Mouse (Mus musculus) neural tube, embryonic 12.5 days (tissue): ENCODE measurements at regions not wholly inside any gene's neighbourhood (a gene's known extent, or its start where the extent isn't known, plus 50 kb on each side); places are given as distances from the start of the nearest gene placed in this dataset.

Source experiments
- ATAC-seq: fragments of 200-750 bp; cut with Nextera tagmentation; 2 replicates; pipeline ENCODE4 v1.8.0; 2017; ENCODE audit warnings: low read depth, mild to moderate bottlenecking, moderate TSS enrichment, moderate library complexity; ENCODE audit not compliant: low FRiP score
- H3K27ac ChIP-seq: fragments of 300-500 bp; sonication (generic); 2 replicates; pipeline ENCODE4 v1.5.1; 2016
- H3K27me3 ChIP-seq: fragments of 300-500 bp; sonication (generic); replicated peaks from 2 replicates; pipeline ENCODE4 v1.6.1; 2016; ENCODE audit warnings: mild to moderate bottlenecking
- H3K36me3 ChIP-seq: fragments of 300-500 bp; sonication (generic); 2 replicates; pipeline ENCODE4 v1.6.1; 2016; ENCODE audit warnings: mild to moderate bottlenecking
- H3K4me1 ChIP-seq: fragments of 300-500 bp; sonication (generic); 2 replicates; pipeline ENCODE4 v1.6.1; 2016
- H3K4me2 ChIP-seq: fragments of 300-500 bp; sonication (generic); replicated peaks from 2 replicates; pipeline ENCODE4 v1.6.1; 2016; ENCODE audit warnings: mild to moderate bottlenecking
- H3K4me3 ChIP-seq: fragments of 300-500 bp; sonication (generic); 2 replicates; pipeline ENCODE4 v1.5.1; 2016
- H3K9ac ChIP-seq: fragments of 300-500 bp; sonication (generic); 2 replicates; pipeline ENCODE4 v1.6.1; 2016; ENCODE audit warnings: mild to moderate bottlenecking
- H3K9me3 ChIP-seq: fragments of 300-500 bp; sonication (generic); 2 replicates; pipeline ENCODE4 v1.6.1; 2016; ENCODE audit warnings: mild to moderate bottlenecking
- WGBS: fragments of 180-500 bp; shearing (Covaris S2); methylation state at CpG from one replicate; pipeline ENCODE4 v1.1.7; 2016; 5-methylcytosine and 5-hydroxymethylcytosine counted together

DNA sequence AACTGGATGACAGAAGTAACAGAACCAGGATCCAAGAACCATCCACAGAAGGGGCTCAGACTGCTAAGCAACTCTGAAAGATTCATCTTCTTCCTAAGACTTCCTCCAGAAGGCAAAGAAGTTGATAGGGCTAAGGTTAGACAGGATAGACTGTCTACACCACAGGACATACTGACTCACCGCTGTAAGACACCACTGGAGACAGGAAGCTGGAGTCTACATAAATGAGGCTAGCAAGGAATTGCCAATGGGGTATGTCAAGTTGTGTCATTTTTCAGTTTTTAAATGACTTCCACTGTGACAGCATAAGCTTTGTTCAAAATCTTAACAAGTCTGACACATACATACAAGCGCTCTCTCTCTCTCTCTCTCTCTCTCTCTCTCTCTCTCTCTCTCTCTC is 645.4 kb upstream of the Gm10131 start:
- no peaks in the 10 kb centered on the region for H3K27me3 ChIP-seq
- H3K27ac ChIP-seq, result no peak overlapping the region
- no peak overlapping the region for H3K9ac ChIP-seq
- H3K4me2 ChIP-seq, result no peak overlapping the region
- WGBS, result 87% methylated on average over 2 of the region's 2 CpGs
- H3K9me3 ChIP-seq, result no peaks in the 10 kb centered on the region
- no peak overlapping the region for H3K4me3 ChIP-seq
- H3K4me1 ChIP-seq, result 0 out of 2 replicates have a peak, but pooled peaks cover 8% of the 10 kb centered on the region
- H3K36me3 ChIP-seq, result no peaks in the 10 kb centered on the region
- no peak for ATAC-seq

DNA sequence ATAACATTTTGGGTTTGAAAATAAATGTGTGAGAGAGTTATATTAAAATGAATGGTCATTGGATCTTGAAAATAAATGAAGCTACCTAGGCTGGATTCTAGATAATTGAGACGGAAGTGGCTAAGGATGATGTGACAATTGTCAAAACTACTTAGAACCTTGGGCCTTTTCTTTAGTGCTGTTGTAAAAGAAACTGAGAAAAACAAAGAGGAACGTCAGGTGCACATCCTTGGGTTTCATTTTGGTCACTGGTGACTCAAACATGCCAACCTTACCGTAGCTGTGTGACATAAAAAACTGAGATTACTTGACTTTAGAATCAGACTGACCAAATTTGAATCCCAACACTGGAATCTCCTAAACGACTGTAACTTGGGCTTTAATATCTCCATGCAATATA is 644.6 kb upstream of the Gm10131 start:
- no peaks in the 10 kb centered on the region for H3K27me3 ChIP-seq
- H3K4me1 ChIP-seq, result 0 out of 2 replicates have a peak, but pooled peaks cover 6% of the 10 kb centered on the region
- H3K9ac ChIP-seq, result no peak overlapping the region
- no peaks in the 10 kb centered on the region for H3K9me3 ChIP-seq
- no peak for ATAC-seq
- H3K4me2 ChIP-seq, result no peak overlapping the region
- H3K36me3 ChIP-seq, result no peaks in the 10 kb centered on the region
- no peak overlapping the region for H3K27ac ChIP-seq
- no peak overlapping the region for H3K4me3 ChIP-seq
- WGBS, result 88% methylated on average over 4 of the region's 4 CpGs

DNA sequence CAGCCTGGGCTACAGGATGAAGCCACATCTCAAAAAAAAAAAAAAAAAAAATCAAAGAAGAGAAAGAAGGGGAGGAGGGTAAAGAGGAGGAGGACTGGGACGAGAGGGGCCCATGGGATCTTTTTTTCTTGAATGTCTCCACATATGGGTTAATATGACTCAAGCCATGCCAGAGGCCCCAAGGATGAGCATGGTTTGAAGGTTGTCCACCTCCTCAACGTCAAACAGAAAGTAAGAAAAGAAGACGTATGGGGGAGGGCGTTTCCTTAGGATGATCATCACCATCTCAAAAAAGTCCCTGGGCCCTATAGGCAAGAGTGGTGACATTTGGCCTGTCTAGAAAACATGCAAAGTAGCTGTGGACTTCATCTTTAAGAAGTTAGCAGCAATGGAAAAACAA is 643.9 kb upstream of the Gm10131 start:
- no peaks in the 10 kb centered on the region for H3K27me3 ChIP-seq
- no peaks in the 10 kb centered on the region for H3K9me3 ChIP-seq
- H3K4me1 ChIP-seq, result 0 out of 2 replicates have a peak, but pooled peaks cover 4% of the 10 kb centered on the region
- no peak overlapping the region for H3K9ac ChIP-seq
- H3K4me2 ChIP-seq, result no peak overlapping the region
- ATAC-seq, result no peak
- no peaks in the 10 kb centered on the region for H3K36me3 ChIP-seq
- 87% methylated on average over 4 of the region's 4 CpGs for WGBS
- no peak overlapping the region for H3K27ac ChIP-seq
- H3K4me3 ChIP-seq, result no peak overlapping the region

DNA sequence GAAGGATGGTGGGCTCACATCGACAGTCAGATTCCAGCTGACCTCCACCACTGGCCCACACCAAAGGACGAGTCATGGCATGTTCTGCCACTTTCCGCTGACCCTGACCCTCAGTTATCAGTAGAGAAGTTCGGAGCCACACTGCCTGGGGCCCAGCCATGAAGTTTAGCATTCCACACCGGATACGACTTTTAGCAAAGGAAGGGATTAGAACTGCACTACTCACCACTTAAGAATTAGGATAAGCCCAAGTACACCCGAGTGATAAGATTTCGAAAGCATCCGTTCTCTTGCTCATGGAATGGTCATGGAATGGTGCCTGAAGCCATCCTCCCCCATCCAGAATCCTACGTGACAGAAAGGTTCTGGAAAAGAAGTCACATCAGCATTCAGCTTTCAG is 641.5 kb upstream of the Gm10131 start:
- 88% methylated on average over 10 of the region's 10 CpGs for WGBS
- Histone ChIP-seq H3K27ac (no peak overlapping the region), H3K27me3 (no peaks in the 10 kb centered on the region), H3K9ac (no peak overlapping the region), H3K4me1 (no peaks in the 10 kb centered on the region), H3K4me2 (no peak overlapping the region), H3K36me3 (no peaks in the 10 kb centered on the region), H3K9me3 (no peaks in the 10 kb centered on the region), H3K4me3 (no peak overlapping the region)
- ATAC-seq, result no peak

GRCm38 (mm10) chr8:34748521-34748920 is 637.0 kb upstream of the Gm10131 start:
- no peaks in the 10 kb centered on the region for H3K4me1 ChIP-seq
- no peak overlapping the region for H3K27ac ChIP-seq
- H3K4me3 ChIP-seq, result no peak overlapping the region
- whole genome bisulfite sequencing, result 73% methylated on average over 8 of the region's 8 CpGs
- no peak overlapping the region for H3K9ac ChIP-seq
- no peaks in the 10 kb centered on the region for H3K36me3 ChIP-seq
- no peaks in the 10 kb centered on the region for H3K27me3 ChIP-seq
- no peak for ATAC-seq
- H3K4me2 ChIP-seq, result no peak overlapping the region
- H3K9me3 ChIP-seq, result no peaks in the 10 kb centered on the region

GRCm38 (mm10) chr8:34745706-34746105 is 634.2 kb upstream of the Gm10131 start:
- Histone ChIP-seq H3K27ac (no peak overlapping the region), H3K4me2 (no peak overlapping the region), H3K36me3 (no peaks in the 10 kb centered on the region), H3K9me3 (no peaks in the 10 kb centered on the region), H3K4me3 (no peak overlapping the region), H3K27me3 (no peaks in the 10 kb centered on the region), H3K4me1 (no peaks in the 10 kb centered on the region), H3K9ac (no peak overlapping the region)
- no peak for ATAC-seq
- WGBS, result 93% methylated on average over 7 of the region's 7 CpGs

GRCm38 (mm10) chr8:34744682-34745081 is 633.1 kb upstream of the Gm10131 start:
- Histone ChIP-seq H3K27ac (no peak overlapping the region), H3K9me3 (no peaks in the 10 kb centered on the region), H3K4me3 (no peak overlapping the region), H3K4me1 (no peaks in the 10 kb centered on the region), H3K4me2 (no peak overlapping the region), H3K36me3 (no peaks in the 10 kb centered on the region), H3K9ac (no peak overlapping the region), H3K27me3 (no peaks in the 10 kb centered on the region)
- WGBS, result 65% methylated on average over 4 of the region's 4 CpGs
- ATAC-seq, result no peak

GRCm38 (mm10) chr8:34744179-34744578 is 632.6 kb upstream of the Gm10131 start:
- Histone ChIP-seq H3K27ac (no peak overlapping the region), H3K4me2 (no peak overlapping the region)

GRCm38 (mm10) chr8:34743137-34743536 is 631.6 kb upstream of the Gm10131 start:
- ATAC-seq, result peak; percentile 61; the same call in 1 of the 2 replicates
- Histone ChIP-seq H3K9me3 (no peaks in the 10 kb centered on the region), H3K4me1 (no peaks in the 10 kb centered on the region), H3K4me2 (no peak overlapping the region), H3K27ac (no peak overlapping the region), H3K4me3 (no peak overlapping the region), H3K9ac (no peak overlapping the region), H3K27me3 (no peaks in the 10 kb centered on the region), H3K36me3 (no peaks in the 10 kb centered on the region)
- 64% methylated on average over 6 of the region's 6 CpGs for WGBS

More at GRCm38 (mm10) chr8:34744179-34744578, 632.6 kb upstream of the Gm10131 start:
- ATAC-seq, result no peak
- Histone ChIP-seq H3K27me3 (no peaks in the 10 kb centered on the region), H3K36me3 (no peaks in the 10 kb centered on the region), H3K4me1 (no peaks in the 10 kb centered on the region), H3K9me3 (no peaks in the 10 kb centered on the region), H3K9ac (no peak overlapping the region), H3K4me3 (no peak overlapping the region)

- Histone ChIP-seq H3K4me2 (no peak overlapping the region), H3K27me3 (no peaks in the 10 kb centered on the region), H3K36me3 (no peaks in the 10 kb centered on the region), H3K9ac (no peak overlapping the region), H3K4me3 (no peak overlapping the region), H3K4me1 (no peaks in the 10 kb centered on the region), H3K27ac (no peak overlapping the region), H3K9me3 (no peaks in the 10 kb centered on the region)
- WGBS, result 68% methylated on average over 10 of the region's 10 CpGs
- ATAC-seq, result no peak
Measured at GRCm38 (mm10) chr8:34740836-34741235, 629.3 kb upstream of the Gm10131 start.

DNA sequence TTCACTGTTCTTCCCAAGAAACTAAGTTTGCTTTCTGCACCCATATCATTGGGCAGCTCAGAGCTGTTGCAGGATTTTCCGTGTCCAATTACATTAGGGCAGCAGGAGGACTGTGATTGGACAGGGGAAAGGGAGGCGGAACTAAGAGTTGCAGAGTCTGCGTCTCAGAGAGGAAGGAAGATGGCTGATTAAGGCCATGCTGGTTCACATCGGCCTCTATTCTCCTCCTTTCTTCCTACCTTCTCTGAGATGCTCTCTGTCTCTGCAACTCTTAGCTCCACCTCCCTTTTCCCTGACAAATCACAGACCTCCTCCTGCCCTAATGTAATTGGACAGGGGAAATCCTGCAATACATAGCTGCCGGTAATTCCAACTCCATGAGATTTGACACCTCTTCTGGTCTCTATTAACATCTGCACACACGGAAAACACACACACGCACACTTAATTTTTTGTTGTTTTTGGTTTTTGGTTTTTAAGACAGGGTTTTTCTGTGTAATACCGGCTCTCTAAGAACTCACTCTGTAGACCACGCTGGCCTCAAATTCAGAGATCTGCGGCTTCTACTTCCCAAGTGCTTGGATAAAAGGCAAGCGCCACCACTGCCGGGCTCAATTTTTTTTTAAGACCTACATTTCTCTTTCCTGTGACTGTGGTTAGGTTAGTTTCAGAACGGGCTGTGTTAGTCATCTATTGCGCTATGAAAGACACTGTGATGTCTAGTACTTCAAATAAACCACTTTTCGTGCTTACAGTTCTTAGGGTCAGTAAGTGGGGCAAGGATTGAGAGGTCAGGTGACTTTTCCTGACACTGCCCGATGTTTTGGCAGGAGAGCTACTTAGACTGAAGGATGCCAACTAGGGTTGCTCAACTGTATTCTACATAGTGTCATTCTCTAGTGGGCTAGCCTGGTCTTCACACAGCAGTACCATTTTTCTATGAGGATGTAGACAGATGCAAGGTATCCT is 628.6 kb upstream of the Gm10131 start:
- Histone ChIP-seq H3K4me3 (no peak overlapping the region), H3K4me1 (no peaks in the 10 kb centered on the region), H3K4me2 (no peak overlapping the region), H3K27ac (no peak overlapping the region), H3K9ac (no peak overlapping the region), H3K9me3 (no peaks in the 10 kb centered on the region), H3K27me3 (no peaks in the 10 kb centered on the region), H3K36me3 (no peaks in the 10 kb centered on the region)
- 90% methylated on average over 16 of the region's 16 CpGs for WGBS
- no peak for ATAC-seq

- Histone ChIP-seq H3K27me3 (no peaks in the 10 kb centered on the region), H3K4me3 (no peak overlapping the region), H3K9ac (no peak overlapping the region), H3K27ac (no peak overlapping the region), H3K4me2 (no peak overlapping the region), H3K4me1 (peaks cover 11% of the 10 kb centered on the region; the same call in 1 of the 2 replicates), H3K36me3 (no peaks in the 10 kb centered on the region), H3K9me3 (no peaks in the 10 kb centered on the region)
- WGBS, result 86% methylated on average over 4 of the region's 4 CpGs
- no peak for ATAC-seq
Measured at GRCm38 (mm10) chr8:34736214-34736613, 624.7 kb upstream of the Gm10131 start.

DNA sequence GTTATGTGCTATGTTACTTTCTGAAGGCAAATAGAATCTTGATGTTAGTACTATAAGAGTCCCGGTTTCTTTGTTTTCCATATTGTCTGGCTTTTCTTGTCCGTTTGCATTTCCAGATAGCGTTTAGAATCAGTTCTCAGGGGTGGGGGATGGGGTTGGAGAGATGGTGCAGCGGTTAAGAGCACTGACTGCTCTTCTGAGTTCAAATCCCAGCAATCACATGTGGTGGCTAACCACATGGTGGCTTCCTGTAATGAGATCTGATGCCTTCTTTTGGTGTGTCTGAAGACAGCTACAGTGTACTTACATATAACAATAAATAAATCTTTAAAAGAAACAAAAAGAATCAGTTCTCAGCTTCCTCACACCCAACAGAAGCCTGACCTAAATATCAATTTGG is 623.5 kb upstream of the Gm10131 start:
- H3K36me3 ChIP-seq, result no peaks in the 10 kb centered on the region
- H3K27me3 ChIP-seq, result no peaks in the 10 kb centered on the region
- peaks cover 11% of the 10 kb centered on the region; the same call in 1 of the 2 replicates for H3K4me1 ChIP-seq
- no peak for ATAC-seq
- no peak overlapping the region for H3K4me2 ChIP-seq
- 84% methylated on average over 4 of the region's 4 CpGs for WGBS
- no peak overlapping the region for H3K9ac ChIP-seq
- H3K27ac ChIP-seq, result no peak overlapping the region
- H3K9me3 ChIP-seq, result no peaks in the 10 kb centered on the region
- no peak overlapping the region for H3K4me3 ChIP-seq
